8 mouse cellular contexts compared by ENCODE assay signal in the genomic region with DNA sequence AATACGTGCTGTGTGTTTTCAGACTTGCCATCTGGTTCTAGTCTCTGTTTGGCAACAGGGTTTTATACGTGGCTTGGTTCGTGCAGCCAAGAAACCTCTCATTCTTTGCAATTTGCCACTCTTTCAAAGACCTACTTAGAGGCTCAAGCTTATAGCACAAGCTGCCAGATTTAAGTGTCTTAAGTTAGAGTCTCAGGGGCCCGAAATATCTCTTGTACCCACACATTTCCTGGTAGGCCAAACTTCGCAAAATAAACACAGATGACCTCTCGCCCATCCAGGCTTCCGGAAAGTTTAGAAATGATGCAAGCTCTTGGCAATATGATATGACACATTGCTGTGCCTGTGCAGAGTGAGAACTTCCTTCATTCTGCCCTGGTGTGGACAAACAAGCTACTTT. TPM values are rescaled to one million over a fixed set of nuclear protein-coding genes. Genes with fewer than 3 reads are reported as not detected.
DNase-seq lines count a peak whose midpoint lies in the region; ATAC-seq lines count a peak whose summit lies in the region.

No protein-coding gene starts in this region.

- peak; percentile 34 to 80 for DNase-seq in adrenal gland, adult (ENCODE audit: inconsistent age in 2 of 2, low spot score in 1 of 2)
- no peak for DNase-seq in adrenal gland, postnatal 4 days (ENCODE audit: low spot score in 2 of 2)
- DNase-seq in midbrain, embryonic 10.5 days (ENCODE audit: low spot score): no peak
- DNase-seq in midbrain, embryonic 14.5 days: no peak
- peak; percentile 81 for DNase-seq in lung, postnatal 25 days (ENCODE audit: low spot score)
- DNase-seq in thymus, postnatal 36 days: no peak
- DNase-seq in spleen, postnatal 14 days (ENCODE audit: low spot score in 2 of 2): no peak

- H3K4me1 ChIP-seq in midbrain, embryonic 10.5 days: peaks cover 6% of the 10 kb centered on the region
- H3K4me1 ChIP-seq in midbrain, embryonic 14.5 days (ENCODE audit: control insufficient read depth, insufficient read depth, low read length): no peaks in the 10 kb centered on the region
- peaks cover 10% of the 10 kb centered on the region for H3K4me1 ChIP-seq in heart, embryonic 15.5 days (replicated peaks)

- ATAC-seq in midbrain, embryonic 14.5 days (ENCODE audit: low FRiP score, low TSS enrichment): no peak
- ATAC-seq in heart, embryonic 15.5 days (replicated peaks; ENCODE audit: insufficient number of reproducible peaks, insufficient read depth, low FRiP score, low read depth): no peak

- H3K9ac ChIP-seq in midbrain, embryonic 14.5 days (replicated peaks; ENCODE audit: low read length): no peak overlapping the region
- H3K9ac ChIP-seq in heart, embryonic 15.5 days: no peak overlapping the region

- 78% methylated on average over 7 of the region's 7 CpGs for WGBS in midbrain, embryonic 10.5 days
- 82% methylated on average over 7 of the region's 7 CpGs for WGBS in midbrain, embryonic 14.5 days
- WGBS in heart, embryonic 15.5 days: 60% methylated on average over 7 of the region's 7 CpGs

- no peaks in the 10 kb centered on the region for H3K9me3 ChIP-seq in midbrain, embryonic 10.5 days (replicated peaks)
- no peaks in the 10 kb centered on the region for H3K9me3 ChIP-seq in midbrain, embryonic 14.5 days (ENCODE audit: control insufficient read depth, low read length)
- H3K9me3 ChIP-seq in heart, embryonic 15.5 days (replicated peaks): no peaks in the 10 kb centered on the region

- no peaks in the 10 kb centered on the region for H3K27me3 ChIP-seq in midbrain, embryonic 10.5 days (ENCODE audit: low read depth, poor library complexity, severe bottlenecking)
- no peaks in the 10 kb centered on the region for H3K27me3 ChIP-seq in midbrain, embryonic 14.5 days (ENCODE audit: control insufficient read depth, insufficient read depth, low read length)
- no peaks in the 10 kb centered on the region for H3K27me3 ChIP-seq in heart, embryonic 15.5 days

- no peak overlapping the region for H3K4me3 ChIP-seq in midbrain, embryonic 10.5 days
- H3K4me3 ChIP-seq in midbrain, embryonic 14.5 days (replicated peaks; ENCODE audit: low read depth, low read length): no peak overlapping the region
- no peak overlapping the region for H3K4me3 ChIP-seq in heart, embryonic 15.5 days

- no peaks in the 10 kb centered on the region for H3K36me3 ChIP-seq in midbrain, embryonic 10.5 days
- H3K36me3 ChIP-seq in midbrain, embryonic 14.5 days (ENCODE audit: control insufficient read depth, insufficient read depth, low read length): no peaks in the 10 kb centered on the region
- no peaks in the 10 kb centered on the region for H3K36me3 ChIP-seq in heart, embryonic 15.5 days

- peak overlapping the region; percentile 35; the same call in 1 of the 2 replicates for H3K27ac ChIP-seq in midbrain, embryonic 10.5 days (replicated peaks)
- H3K27ac ChIP-seq in midbrain, embryonic 14.5 days (replicated peaks; ENCODE audit: low read depth, low read length): no peak overlapping the region
- H3K27ac ChIP-seq in heart, embryonic 15.5 days: peak overlapping the region; percentile 25; the same call in 1 of the 2 replicates

- no peak overlapping the region for H3K4me2 ChIP-seq in midbrain, embryonic 14.5 days (ENCODE audit: low read length)
- H3K4me2 ChIP-seq in heart, embryonic 15.5 days: no peak overlapping the region

RNA-seq across cellular contexts. Expression of gene Fndc3b, which starts 54.8 kb away (rescaled TPM):
- total RNA-seq in adrenal gland, postnatal 4 days (2021): 100 to 1,000 TPM; 110 TPM
- polyA plus RNA-seq in midbrain, embryonic 10.5 days (2016; fragmentation: Nextera tagmentation; extraction: Ambion mirVana): 11.3 and 11.4 TPM in 2 replicates
- 6.7 and 8.1 TPM in 2 replicates for polyA plus RNA-seq in midbrain, embryonic 14.5 days (2014; fragmentation: Nextera tagmentation; extraction: Ambion mirVana)
- 24.0 and 27.8 TPM in 2 replicates for polyA plus RNA-seq in heart, embryonic 15.5 days (2015; fragmentation: Nextera tagmentation; extraction: Ambion mirVana)

Comparison
In these comparisons a context has a peak if more than half of its experiments do, and no peak if none do; other contexts are left out.
1. DNase-seq: peak in adrenal gland, adult (2 of 2) and lung, postnatal 25 days (single experiment); none in adrenal gland, postnatal 4 days (0 of 2), midbrain, embryonic 10.5 days (single experiment), midbrain, embryonic 14.5 days (single experiment), thymus, postnatal 36 days (0 of 2) and spleen, postnatal 14 days (0 of 2).